ENCODE assay signal across 18 mouse cellular contexts in genomic region chr2:62394800-62395199, GRCm38 (mm10). TPM values are rescaled to one million over a fixed set of nuclear protein-coding genes. Genes with fewer than 3 reads are reported as not detected.
A peak's percentile ranks its signal among the peaks of the same experiment; 100 is the strongest.
DNase-seq lines count a peak whose midpoint lies in the region; ATAC-seq and TF ChIP-seq lines count a peak whose summit lies in the region.
"Had no signal": no experiment of that assay in that cellular context is flagged by ENCODE, and none has a peak within 500 bp of the region (broad histone marks: within the 10 kb centered on the region; RNA-seq: fewer than 3 reads in every experiment).

No protein-coding gene starts in this region.

- no peak for DNase-seq in heart, postnatal 10 days
- peak; percentile 14 to 32 for DNase-seq in spleen, postnatal 36 days (ENCODE audit: low spot score in 2 of 2)
- DNase-seq in spleen, postnatal 4 days (ENCODE audit: low spot score in 2 of 2): no peak
- peak; percentile 82 for DNase-seq in induced T-regulatory cell, adult 2 months (ENCODE audit: low read depth)
- DNase-seq in thymus, postnatal 25 days: peak; percentile 46
- DNase-seq in retina, postnatal 1 day: no peak
- no peak for DNase-seq in stomach, postnatal 0 days (ENCODE audit: low spot score)
- DNase-seq: cerebellum, adult 9-10 months; layer of hippocampus, postnatal 36 days; left cerebral cortex, postnatal 4 days; lung, embryonic 14.5 days; spleen, adult 18-20 months had no signal

- no peaks in the 10 kb centered on the region for H3K36me3 ChIP-seq in heart, embryonic 16.5 days (ENCODE audit: control insufficient read depth, insufficient read depth)
- no peaks in the 10 kb centered on the region for H3K36me3 ChIP-seq in stomach, postnatal 0 days (ENCODE audit: control insufficient read depth, insufficient read depth, low read length)
- H3K36me3 ChIP-seq: embryonic facial prominence, embryonic 12.5 days; midbrain, embryonic 12.5 days; neural tube, embryonic 15.5 days had no signal

- no peak for TF ChIP-seq CTCF in stomach, postnatal 0 days (IDR thresholded peaks at IDR 0.05; ENCODE audit: low read depth)

- H3K9me3 ChIP-seq in heart, embryonic 16.5 days (replicated peaks; ENCODE audit: control insufficient read depth, low read length): no peaks in the 10 kb centered on the region
- no peaks in the 10 kb centered on the region for H3K9me3 ChIP-seq in stomach, postnatal 0 days (ENCODE audit: control insufficient read depth, low read length)
- H3K9me3 ChIP-seq: embryonic facial prominence, embryonic 12.5 days; midbrain, embryonic 12.5 days; neural tube, embryonic 15.5 days had no signal

- no peak overlapping the region for H3K4me2 ChIP-seq in heart, embryonic 16.5 days (ENCODE audit: low read depth, low read length)
- H3K4me2 ChIP-seq in stomach, postnatal 0 days (replicated peaks; ENCODE audit: low read depth): no peak overlapping the region
- H3K4me2 ChIP-seq: embryonic facial prominence, embryonic 12.5 days; lung, embryonic 14.5 days; midbrain, embryonic 12.5 days; neural tube, embryonic 15.5 days had no signal

- H3K27me3 ChIP-seq in heart, embryonic 16.5 days (ENCODE audit: control insufficient read depth, insufficient read depth, low read length): no peaks in the 10 kb centered on the region
- no peaks in the 10 kb centered on the region for H3K27me3 ChIP-seq in stomach, postnatal 0 days (ENCODE audit: control insufficient read depth, insufficient read depth, low read length)
- H3K27me3 ChIP-seq: embryonic facial prominence, embryonic 12.5 days; midbrain, embryonic 12.5 days; neural tube, embryonic 15.5 days had no signal

- 0 out of 2 replicates have a peak, but pooled peaks have one; percentile 11 for ATAC-seq in heart, embryonic 16.5 days (replicated peaks; ENCODE audit: extremely low read depth, insufficient read depth, low FRiP score)
- ATAC-seq in stomach, postnatal 0 days (ENCODE audit: low FRiP score, low TSS enrichment): no peak
- ATAC-seq: forebrain, embryonic 16.5 days; intestine, embryonic 16.5 days had no signal

- H3K4me1 ChIP-seq in heart, embryonic 16.5 days (ENCODE audit: control insufficient read depth, insufficient read depth, low read length): no peaks in the 10 kb centered on the region; the same call in 1 of the 2 replicates
- no peaks in the 10 kb centered on the region for H3K4me1 ChIP-seq in stomach, postnatal 0 days (replicated peaks; ENCODE audit: control insufficient read depth, insufficient read depth)
- H3K4me1 ChIP-seq: embryonic facial prominence, embryonic 12.5 days; midbrain, embryonic 12.5 days; neural tube, embryonic 15.5 days had no signal

- no peak overlapping the region; the same call in 1 of the 2 replicates for H3K27ac ChIP-seq in heart, embryonic 16.5 days (ENCODE audit: low read length)
- no peak overlapping the region for H3K27ac ChIP-seq in stomach, postnatal 0 days (replicated peaks)
- H3K27ac ChIP-seq: embryonic facial prominence, embryonic 12.5 days; midbrain, embryonic 12.5 days; neural tube, embryonic 15.5 days had no signal

- 69% methylated on average over 3 of the region's 3 CpGs for WGBS in heart, embryonic 16.5 days
- WGBS in stomach, postnatal 0 days: 92% methylated on average over 3 of the region's 3 CpGs

- intact Hi-C loops in heart, postnatal 10 days (cut with DNase I): no loop called here

- H3K4me3 ChIP-seq in heart, embryonic 16.5 days (ENCODE audit: low read length): no peak overlapping the region
- H3K4me3 ChIP-seq in stomach, postnatal 0 days (ENCODE audit: low read depth, low read length): no peak overlapping the region
- H3K4me3 ChIP-seq: embryonic facial prominence, embryonic 12.5 days; midbrain, embryonic 12.5 days; neural tube, embryonic 15.5 days had no signal

- no peak for TF ChIP-seq EP300 in stomach, postnatal 0 days (optimal IDR thresholded peaks at IDR 0.05)

- no peak overlapping the region for H3K9ac ChIP-seq in heart, embryonic 16.5 days (ENCODE audit: low read length)
- H3K9ac ChIP-seq in stomach, postnatal 0 days (ENCODE audit: low read length): no peak overlapping the region
- H3K9ac ChIP-seq: embryonic facial prominence, embryonic 12.5 days; lung, embryonic 14.5 days; midbrain, embryonic 12.5 days; neural tube, embryonic 15.5 days had no signal

RNA-seq across cellular contexts. Expression of gene Dpp4, which starts 17.2 kb away (rescaled TPM):
- 21.2 and 24.4 TPM in 2 replicates for polyA plus RNA-seq in heart, embryonic 16.5 days (2015; fragmentation: Nextera tagmentation; extraction: Ambion mirVana)
- 1 to 10 TPM; 5.1 to 8.7 TPM for total RNA-seq in heart, postnatal 10 days (2021)
- 4.6 and 4.8 TPM in 2 replicates for polyA plus RNA-seq in stomach, postnatal 0 days (2015; fragmentation: Nextera tagmentation; extraction: Ambion mirVana)

Comparison
In these comparisons a context has a peak if more than half of its experiments do, and no peak if none do; other contexts are left out.
1. DNase-seq: peak in spleen, postnatal 36 days (2 of 2), induced T-regulatory cell, adult 2 months (single experiment) and thymus, postnatal 25 days (single experiment); none in heart, postnatal 10 days (0 of 2), spleen, postnatal 4 days (0 of 2), retina, postnatal 1 day (single experiment) and stomach, postnatal 0 days (single experiment).